Mouse (Mus musculus) liver, adult 10 weeks (tissue): Measurements from ENCODE around the gene Mfsd5. TPM values are rescaled to one million over a fixed set of nuclear protein-coding genes. Genes with fewer than 3 reads are reported as not detected.

ENCODE experiments used
- polyA plus RNA-seq: library from polyadenylated mRNA; stranded (reverse); fragments of 350-450 nt; fragmentation: Illumina TruSeq; extraction: RNeasy Lipid Tissue Mini Kit (QIAGEN cat#74804); gene quantifications from one replicate; pipeline ENCODE4 v1.2.3, GENCODE M21; 2014; ENCODE audit warnings: low read depth, low replicate concordance

Gene Mfsd5
- 1.7 TPM for polyA plus RNA-seq

GRCm38 (mm10) chr15:102279092-102279782 is at the start of gene Mfsd5:
TSS of gene Mfsd5 (plus strand) at chr15:102279454.

GRCm38 (mm10) chr15:102231748-102232147 is 47.5 kb upstream of the Mfsd5 start, which contains the start of gene Itgb7:
TSS of gene Itgb7 (minus strand) at chr15:102231944.

GRCm38 (mm10) chr15:102257202-102258075 is 21.8 kb upstream of the Mfsd5 start, which contains the start of gene Rarg:
TSS of gene Rarg (minus strand) at chr15:102257517.

GRCm38 (mm10) chr15:102270274-102270960 is 8.8 kb upstream of the Mfsd5 start, which contains the start of gene Gm9918:
TSS of gene Gm9918 (plus strand) at chr15:102270563.

GRCm38 (mm10) chr15:102295633-102296367 is 16.5 kb downstream of the Mfsd5 start, which contains the start of gene Espl1:
TSS of gene Espl1 (plus strand) at chr15:102296266.

GRCm38 (mm10) chr15:102326022-102326576 is 46.8 kb downstream of the Mfsd5 start, which contains the start of gene Pfdn5:
TSS of gene Pfdn5 (plus strand) at chr15:102326116.

Other genes with a start within 250 kb of the Mfsd5 start
- gene Eif4b, start 205.7 kb upstream of the Mfsd5 start, polyA plus RNA-seq = 130 TPM
- gene Tns2, start 179.0 kb upstream of the Mfsd5 start, polyA plus RNA-seq = 17.7 TPM
- gene Spryd3, start 143.2 kb upstream of the Mfsd5 start, polyA plus RNA-seq = 0.85 TPM
- not detected for gene Igfbp6, start 135.1 kb upstream of the Mfsd5 start, polyA plus RNA-seq
- 7.1 TPM for gene Soat2, start 128.9 kb upstream of the Mfsd5 start, polyA plus RNA-seq
- gene Zfp740, start 76.2 kb upstream of the Mfsd5 start, polyA plus RNA-seq = 9.0 TPM
- 24.0 TPM for gene Csad, start 74.7 kb upstream of the Mfsd5 start, polyA plus RNA-seq
- gene Itgb7, start 47.5 kb upstream of the Mfsd5 start, polyA plus RNA-seq = 1.2 TPM
- gene Rarg, start 21.9 kb upstream of the Mfsd5 start, polyA plus RNA-seq = 0.98 TPM
- gene Gm9918, start 8.9 kb upstream of the Mfsd5 start, polyA plus RNA-seq = not detected
- gene Espl1, start 16.8 kb downstream of the Mfsd5 start, polyA plus RNA-seq = not detected
- gene Pfdn5, start 46.7 kb downstream of the Mfsd5 start, polyA plus RNA-seq = 50.1 TPM
- 10.0 TPM for gene Myg1, start 52.3 kb downstream of the Mfsd5 start, polyA plus RNA-seq
- gene Aaas, start 71.3 kb downstream of the Mfsd5 start, polyA plus RNA-seq = 2.5 TPM
- gene Sp7, start 87.7 kb downstream of the Mfsd5 start, polyA plus RNA-seq = not detected
- gene Sp1, start 126.7 kb downstream of the Mfsd5 start, polyA plus RNA-seq = 23.3 TPM
- gene Amhr2, start 165.9 kb downstream of the Mfsd5 start, polyA plus RNA-seq = not detected
- gene Prr13, start 179.6 kb downstream of the Mfsd5 start, polyA plus RNA-seq = 27.4 TPM
- gene Pcbp2, start 191.1 kb downstream of the Mfsd5 start, polyA plus RNA-seq = 365 TPM
- not detected for gene Gm10337, start 224.3 kb downstream of the Mfsd5 start, polyA plus RNA-seq
- gene Map3k12, start 237.6 kb downstream of the Mfsd5 start, polyA plus RNA-seq = 0.37 TPM
- gene Tarbp2, start 238.7 kb downstream of the Mfsd5 start, polyA plus RNA-seq = 1.2 TPM
- gene Npff, start 245.5 kb downstream of the Mfsd5 start, polyA plus RNA-seq = not detected